12 mouse cellular contexts compared by ENCODE assay signal in genomic region chr2:26533249-26533648, GRCm38 (mm10). TPM values are rescaled to one million over a fixed set of nuclear protein-coding genes. Genes with fewer than 3 reads are reported as not detected.
A peak's percentile ranks its signal among the peaks of the same experiment; 100 is the strongest.
DNase-seq lines count a peak whose midpoint lies in the region; ATAC-seq and TF ChIP-seq lines count a peak whose summit lies in the region.
"Had no signal": no experiment of that assay in that cellular context is flagged by ENCODE, and none has a peak within 500 bp of the region (broad histone marks: within the 10 kb centered on the region; RNA-seq: fewer than 3 reads in every experiment).

No protein-coding gene starts in this region.

- H3K36me3 ChIP-seq in embryonic facial prominence, embryonic 13.5 days = no peaks in the 10 kb centered on the region
- no peaks in the 10 kb centered on the region for H3K36me3 ChIP-seq in hindbrain, embryonic 15.5 days
- no peaks in the 10 kb centered on the region for H3K36me3 ChIP-seq in midbrain, postnatal 0 days (ENCODE audit: insufficient read depth, low read length)
- H3K36me3 ChIP-seq: limb, embryonic 13.5 days had no signal

- no peak overlapping the region for H3K9ac ChIP-seq in embryonic facial prominence, embryonic 13.5 days
- no peak overlapping the region for H3K9ac ChIP-seq in hindbrain, embryonic 15.5 days
- H3K9ac ChIP-seq in midbrain, postnatal 0 days (replicated peaks; ENCODE audit: low read length, poor library complexity, severe bottlenecking) = no peak overlapping the region
- H3K9ac ChIP-seq: limb, embryonic 13.5 days had no signal

- no peak for TF ChIP-seq CTCF in midbrain, postnatal 0 days (IDR thresholded peaks at IDR 0.05)

- H3K27ac ChIP-seq in embryonic facial prominence, embryonic 13.5 days = 0 out of 2 replicates have a peak overlapping the region, but pooled peaks have one; percentile 22
- H3K27ac ChIP-seq in hindbrain, embryonic 15.5 days (replicated peaks) = peak overlapping the region; percentile 67
- H3K27ac ChIP-seq in midbrain, postnatal 0 days (ENCODE audit: low read depth, low read length) = peak overlapping the region; percentile 9; the same call in 1 of the 2 replicates
- H3K27ac ChIP-seq: limb, embryonic 13.5 days had no signal

- WGBS in embryonic facial prominence, embryonic 13.5 days = 42% methylated on average over 5 of the region's 5 CpGs
- WGBS in hindbrain, embryonic 15.5 days = 12% methylated on average over 5 of the region's 5 CpGs
- 19% methylated on average over 5 of the region's 5 CpGs for WGBS in midbrain, postnatal 0 days

- no peak for ATAC-seq in embryonic facial prominence, embryonic 13.5 days (ENCODE audit: insufficient number of reproducible peaks, insufficient read depth, low FRiP score, low TSS enrichment, low read depth)
- ATAC-seq in hindbrain, embryonic 15.5 days (ENCODE audit: low FRiP score, low read depth) = peak; percentile 68
- ATAC-seq in midbrain, postnatal 0 days (ENCODE audit: low FRiP score) = no peak; the same call in 1 of the 2 replicates
- no peak for ATAC-seq in megakaryocyte-erythroid progenitor cell, adult 5-6 weeks (replicated peaks; ENCODE audit: low FRiP score, low TSS enrichment, poor library complexity, severe bottlenecking)

- H3K4me3 ChIP-seq in embryonic facial prominence, embryonic 13.5 days = no peak overlapping the region
- no peak overlapping the region for H3K4me3 ChIP-seq in hindbrain, embryonic 15.5 days
- no peak overlapping the region for H3K4me3 ChIP-seq in midbrain, postnatal 0 days (ENCODE audit: low read depth, low read length)
- H3K4me3 ChIP-seq: limb, embryonic 13.5 days had no signal

- no peaks in the 10 kb centered on the region for H3K27me3 ChIP-seq in embryonic facial prominence, embryonic 13.5 days
- no peaks in the 10 kb centered on the region for H3K27me3 ChIP-seq in hindbrain, embryonic 15.5 days
- H3K27me3 ChIP-seq in midbrain, postnatal 0 days (ENCODE audit: insufficient read depth, low read length) = no peaks in the 10 kb centered on the region
- H3K27me3 ChIP-seq: limb, embryonic 13.5 days had no signal

- H3K4me2 ChIP-seq in embryonic facial prominence, embryonic 13.5 days = no peak overlapping the region
- H3K4me2 ChIP-seq in hindbrain, embryonic 15.5 days = no peak overlapping the region
- H3K4me2 ChIP-seq in midbrain, postnatal 0 days (ENCODE audit: low read depth, low read length, poor library complexity, severe bottlenecking) = no peak overlapping the region
- H3K4me2 ChIP-seq: limb, embryonic 13.5 days had no signal

- peaks cover 6% of the 10 kb centered on the region; the same call in 1 of the 2 replicates for H3K4me1 ChIP-seq in embryonic facial prominence, embryonic 13.5 days
- peaks cover 33% of the 10 kb centered on the region for H3K4me1 ChIP-seq in hindbrain, embryonic 15.5 days (replicated peaks)
- H3K4me1 ChIP-seq in midbrain, postnatal 0 days (ENCODE audit: insufficient read depth, low read length) = no peaks in the 10 kb centered on the region

- no peaks in the 10 kb centered on the region for H3K9me3 ChIP-seq in embryonic facial prominence, embryonic 13.5 days
- H3K9me3 ChIP-seq in hindbrain, embryonic 15.5 days = no peaks in the 10 kb centered on the region
- H3K9me3 ChIP-seq in midbrain, postnatal 0 days (ENCODE audit: low read length) = no peaks in the 10 kb centered on the region
- H3K9me3 ChIP-seq: limb, embryonic 13.5 days had no signal

- peak; percentile 24 to 48 for DNase-seq in cerebellum, postnatal 14 days
- no peak for DNase-seq in cerebellum, adult 8-10 months
- DNase-seq in midbrain, postnatal 0 days (ENCODE audit: low spot score) = peak; percentile 55
- no peak for DNase-seq in B cell, adult 2 months
- no peak for DNase-seq in lung, postnatal 25 days (ENCODE audit: low spot score)
- DNase-seq: kidney, postnatal 36 days had no signal

RNA-seq across cellular contexts. Expression of gene Notch1, which starts 16.8 kb away (rescaled TPM):
- 17.3 and 17.8 TPM in 2 replicates for polyA plus RNA-seq in embryonic facial prominence, embryonic 13.5 days (2015; fragmentation: Nextera tagmentation; extraction: Ambion mirVana)
- polyA plus RNA-seq in hindbrain, embryonic 15.5 days (2015; fragmentation: Nextera tagmentation; extraction: Ambion mirVana) = 16.3 and 18.2 TPM in 2 replicates
- total RNA-seq in midbrain, postnatal 0 days (2014; rRNA removed) = 48.9 and 65.8 TPM in 2 replicates
- polyA plus RNA-seq in midbrain, postnatal 0 days (2015; fragmentation: Nextera tagmentation; extraction: Ambion mirVana) = 6.8 and 7.6 TPM in 2 replicates
- 2.6 and 3.1 TPM in 2 replicates for total RNA-seq in megakaryocyte-erythroid progenitor cell, adult 5-6 weeks (2014; fragmentation: Nextera tagmentation)
- total RNA-seq in megakaryocyte-erythroid progenitor cell, adult 5-6 weeks (2017) = 0.56 and 0.61 TPM in 2 replicates

RNA-seq across cellular contexts. Expression of gene Egfl7, which starts 46.6 kb away (rescaled TPM):
- polyA plus RNA-seq in embryonic facial prominence, embryonic 13.5 days (2015; fragmentation: Nextera tagmentation; extraction: Ambion mirVana) = 88.5 and 92.7 TPM in 2 replicates
- 70.7 and 75.3 TPM in 2 replicates for polyA plus RNA-seq in hindbrain, embryonic 15.5 days (2015; fragmentation: Nextera tagmentation; extraction: Ambion mirVana)
- 69.9 and 83.0 TPM in 2 replicates for total RNA-seq in midbrain, postnatal 0 days (2014; rRNA removed)
- polyA plus RNA-seq in midbrain, postnatal 0 days (2015; fragmentation: Nextera tagmentation; extraction: Ambion mirVana) = 63.2 and 70.9 TPM in 2 replicates
- total RNA-seq in megakaryocyte-erythroid progenitor cell, adult 5-6 weeks (2014; fragmentation: Nextera tagmentation) = 88.4 and 89.4 TPM in 2 replicates
- 31.8 and 63.1 TPM in 2 replicates for total RNA-seq in megakaryocyte-erythroid progenitor cell, adult 5-6 weeks (2017)

RNA-seq across cellular contexts. Expression of gene Gm20532, which starts 53.2 kb away (rescaled TPM):
- polyA plus RNA-seq in embryonic facial prominence, embryonic 13.5 days (2015; fragmentation: Nextera tagmentation; extraction: Ambion mirVana) = not detected in 2 replicates
- polyA plus RNA-seq in hindbrain, embryonic 15.5 days (2015; fragmentation: Nextera tagmentation; extraction: Ambion mirVana) = not detected in 2 replicates
- not detected in 2 replicates for total RNA-seq in midbrain, postnatal 0 days (2014; rRNA removed)
- polyA plus RNA-seq in midbrain, postnatal 0 days (2015; fragmentation: Nextera tagmentation; extraction: Ambion mirVana) = 0.25 TPM in 1 of 2 replicates, not detected in the other
- total RNA-seq in megakaryocyte-erythroid progenitor cell, adult 5-6 weeks (2014; fragmentation: Nextera tagmentation) = not detected in 2 replicates
- not detected in 2 replicates for total RNA-seq in megakaryocyte-erythroid progenitor cell, adult 5-6 weeks (2017)
- total RNA-seq: heart, postnatal 25 days had no signal
- polyA plus RNA-seq: cortical plate, adult 2 months; limb, embryonic 13.5 days had no signal

Comparison
In these comparisons a context has a peak if more than half of its experiments do, and no peak if none do; other contexts are left out.
1. DNase-seq: peak in cerebellum, postnatal 14 days (2 of 2) and midbrain, postnatal 0 days (single experiment); none in cerebellum, adult 8-10 months (single experiment), B cell, adult 2 months (0 of 2) and lung, postnatal 25 days (single experiment).
2. H3K27ac ChIP-seq: peak in every context shown above with its lines; median percentile 67 in hindbrain, embryonic 15.5 days; 22 in embryonic facial prominence, embryonic 13.5 days; 9 in midbrain, postnatal 0 days.